Mouse (Mus musculus) liver, adult 2 months (tissue): Measurements from ENCODE around the gene Appl2.

Source experiments
- CTCF ChIP-seq: fragments of 200-500 bp; IDR thresholded peaks from 2 replicates; pipeline ENCODE4 v1.5.1; 2011; ENCODE audit warnings: low read depth, low read length, control low read depth
- POLR2A ChIP-seq: fragments of 200-500 bp; IDR thresholded peaks from 2 replicates; pipeline ENCODE4 v1.6.1; 2011; ENCODE audit warnings: low read length, control low read depth; ENCODE audit not compliant: insufficient read depth; ENCODE audit errors: extremely low read depth

DNA sequence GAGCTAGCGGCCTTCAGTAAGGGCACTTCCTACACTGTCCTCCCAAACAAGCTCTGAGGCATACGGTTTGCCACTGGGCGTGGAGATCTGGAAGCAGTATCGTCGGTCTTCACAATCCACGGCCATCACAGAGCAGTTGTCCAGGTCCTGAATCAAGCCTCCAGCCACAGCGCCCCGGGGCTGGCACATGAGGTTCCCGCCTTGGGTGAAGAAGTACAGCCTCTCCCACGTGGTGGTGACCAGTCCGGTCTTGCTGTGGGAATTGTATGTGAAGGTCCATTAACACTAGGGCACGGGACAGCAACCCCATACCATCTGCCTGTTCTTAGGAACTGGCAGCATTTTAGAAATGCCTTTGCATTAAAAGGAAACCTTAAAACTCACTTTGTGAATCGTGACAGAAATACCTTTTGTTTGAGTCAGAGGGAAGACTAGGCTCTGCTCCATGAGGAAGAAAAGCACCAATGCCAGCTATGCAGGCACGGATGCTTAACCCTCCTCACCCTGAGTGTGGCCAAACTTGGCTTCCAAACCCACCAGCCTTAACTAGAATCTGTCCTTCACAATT lies 35.8 kb downstream of the Appl2 start:
- TF ChIP-seq CTCF (no peak), POLR2A (no peak)
